Mouse (Mus musculus): ENCODE data around the gene Aadac.
A peak's percentile ranks its signal among the peaks of the same experiment; 100 is the strongest.

The Aadac gene

DNA sequence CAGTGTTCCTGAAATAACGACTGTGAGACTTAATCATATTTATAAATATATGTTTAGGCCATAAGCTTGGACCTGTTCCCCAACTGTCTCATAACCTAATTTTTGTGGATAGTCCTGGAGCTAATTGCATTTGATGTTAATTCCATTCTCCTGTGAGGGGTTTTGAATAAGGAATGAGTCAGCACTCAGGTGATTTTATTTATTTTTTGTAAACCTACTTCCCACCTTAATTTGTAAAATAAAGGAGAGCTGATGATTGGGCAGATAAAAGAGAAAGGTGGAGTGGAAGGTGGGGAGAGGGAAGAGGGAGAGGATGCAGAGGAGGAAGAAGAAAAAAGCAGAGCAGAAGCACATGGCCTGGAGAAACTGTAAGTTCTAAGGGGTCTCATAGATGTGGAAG lies at the start of gene Aadac:
TSS of gene Aadac (plus strand) at position 301 of the 400 bp plus-strand sequence.
- DNase-seq, result no peak

DNA sequence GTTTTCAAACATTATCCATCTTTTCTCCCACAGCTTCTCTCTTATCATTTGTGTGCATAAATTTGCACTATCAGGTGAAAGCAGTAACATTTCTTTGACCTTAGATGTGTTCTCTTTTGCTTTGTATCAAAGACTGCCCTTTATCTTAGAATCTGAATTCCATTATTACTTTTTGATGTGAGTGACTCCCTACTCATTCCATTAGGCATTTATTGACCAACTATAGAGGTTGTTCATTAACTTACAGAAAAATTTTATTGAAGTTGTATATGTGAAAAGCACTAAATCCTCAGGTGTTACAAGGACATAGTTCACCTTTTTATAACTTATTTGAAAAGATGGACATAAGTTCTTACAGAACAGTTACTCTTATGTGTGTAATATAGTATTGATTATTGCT lies 21.9 kb upstream of the Aadac start:
- no peak for DNase-seq

DNA sequence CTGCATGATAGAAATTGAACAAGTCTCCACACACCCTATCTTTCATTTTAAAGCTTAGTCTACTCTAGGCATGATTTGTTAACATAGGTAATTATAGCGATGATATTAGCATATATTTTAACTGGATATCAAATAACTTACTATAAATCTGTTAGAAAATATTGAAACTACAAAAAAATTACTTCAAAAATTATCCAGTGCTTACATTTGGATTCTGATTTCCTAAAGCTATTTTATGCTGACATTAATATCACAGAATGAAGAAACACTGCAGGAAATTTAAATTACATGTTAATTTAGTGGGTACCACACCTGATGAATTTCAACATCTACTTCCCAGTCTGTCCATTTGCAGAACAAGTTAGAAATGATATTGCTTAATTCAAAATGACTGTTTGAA lies 19.1 kb upstream of the Aadac start, which contains the start of gene Aadacl2:
TSS of gene Aadacl2 (plus strand) at position 301 of the 400 bp plus-strand sequence.
- DNase-seq, result no peak

DNA sequence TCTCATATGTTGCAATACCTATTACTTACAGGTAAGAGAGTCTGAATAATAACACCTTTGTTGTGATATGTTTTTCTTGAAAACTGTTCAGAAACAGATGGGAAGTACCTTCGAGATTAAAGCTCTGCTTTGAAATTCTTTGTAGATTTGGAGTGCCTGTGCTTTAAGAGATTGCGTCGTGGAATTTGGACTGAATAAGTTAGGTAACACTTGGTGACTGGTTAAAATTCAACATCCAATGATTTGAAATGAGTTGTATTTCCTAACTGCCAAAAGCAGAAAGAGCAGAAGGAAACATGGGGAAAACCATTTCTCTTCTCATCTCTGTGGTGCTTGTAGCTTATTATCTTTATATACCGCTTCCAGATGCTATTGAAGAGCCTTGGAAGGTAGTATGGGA lies 6.0 kb downstream of the Aadac start:
- DNase-seq, result no peak

DNA sequence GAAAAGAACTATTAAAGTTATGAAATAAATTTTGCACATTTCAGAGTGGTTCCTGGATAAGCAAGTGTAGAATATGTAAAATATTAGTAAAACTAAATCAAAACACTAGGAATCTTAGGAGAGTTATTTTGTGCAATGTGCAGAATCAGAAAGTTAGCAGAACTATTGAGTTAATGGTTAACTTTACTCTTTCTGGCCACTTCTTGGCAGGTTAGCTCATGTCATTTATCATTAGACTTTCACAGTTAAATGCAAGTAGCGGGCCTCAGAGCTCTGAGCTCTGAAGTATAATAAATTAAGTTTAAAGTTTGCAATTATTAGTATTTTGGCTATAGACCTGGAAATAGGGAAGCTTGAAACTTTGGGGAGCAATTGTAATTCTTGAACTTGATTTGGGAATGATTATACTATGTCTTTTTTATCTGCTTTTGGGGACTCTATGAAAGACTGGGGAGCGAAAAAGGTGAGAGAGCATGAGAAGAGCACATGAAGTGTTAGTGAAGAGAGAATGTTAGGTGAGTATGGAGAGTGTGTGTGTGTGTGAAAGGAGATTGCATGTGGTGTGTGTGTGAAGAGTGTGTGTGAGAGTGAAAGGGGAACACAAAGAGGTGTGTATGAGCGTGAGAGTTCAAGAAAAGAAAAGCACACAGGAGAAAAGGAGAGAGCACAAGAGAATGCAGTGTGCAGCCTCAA lies 20.9 kb downstream of the Aadac start:
- no peak for DNase-seq

DNA sequence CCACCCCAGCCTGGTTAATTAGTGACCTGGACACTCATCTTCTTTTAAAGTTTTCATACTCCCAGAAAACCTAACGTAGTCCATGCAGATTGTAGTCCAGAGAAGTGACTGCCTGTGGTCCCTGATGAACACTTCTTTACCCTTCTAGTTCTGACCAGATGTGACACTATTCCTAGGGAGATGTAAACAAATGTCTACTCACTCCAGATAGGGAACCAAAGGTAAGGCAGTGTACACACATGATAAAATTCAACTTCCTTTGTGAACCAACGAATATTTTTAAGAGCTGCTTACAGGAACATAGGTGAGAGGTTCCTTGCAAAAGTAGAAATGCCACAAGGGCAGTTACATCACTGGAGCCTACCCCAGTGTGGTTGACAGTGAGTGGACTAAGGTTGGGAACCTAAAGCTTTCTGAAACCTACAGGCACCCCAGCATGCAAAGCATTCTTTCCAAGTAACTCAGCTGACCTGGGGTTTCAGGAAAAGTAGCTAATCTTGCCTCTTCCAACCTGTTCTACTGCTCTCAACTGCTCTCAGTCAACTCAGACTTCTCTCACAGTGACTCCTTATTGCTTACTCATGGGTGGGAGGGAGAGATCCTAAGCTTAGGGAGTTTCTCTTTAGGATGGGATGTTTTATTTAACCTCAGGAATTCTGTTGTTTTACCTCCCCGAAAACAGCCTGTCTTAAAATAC lies 27.9 kb downstream of the Aadac start:
- no peak for DNase-seq

DNA sequence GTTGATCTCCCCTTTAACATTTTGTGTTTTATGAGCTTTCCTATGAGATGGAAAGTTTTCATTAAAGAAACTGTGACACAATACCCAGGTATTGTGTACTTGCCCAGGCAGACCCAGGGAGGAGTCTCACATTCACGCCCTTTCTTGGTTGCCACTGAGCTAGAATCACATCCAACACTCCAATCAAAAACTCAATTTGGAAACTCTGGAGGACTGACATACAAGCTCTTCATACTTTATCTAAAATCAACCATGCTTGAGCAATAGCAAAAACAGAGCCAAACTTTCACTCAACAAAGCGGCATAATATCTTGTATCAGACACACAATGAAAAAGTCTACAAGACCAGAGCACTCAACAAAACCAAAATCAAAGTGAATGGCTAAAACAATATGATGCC lies 28.4 kb downstream of the Aadac start:
- no peak for DNase-seq

DNA sequence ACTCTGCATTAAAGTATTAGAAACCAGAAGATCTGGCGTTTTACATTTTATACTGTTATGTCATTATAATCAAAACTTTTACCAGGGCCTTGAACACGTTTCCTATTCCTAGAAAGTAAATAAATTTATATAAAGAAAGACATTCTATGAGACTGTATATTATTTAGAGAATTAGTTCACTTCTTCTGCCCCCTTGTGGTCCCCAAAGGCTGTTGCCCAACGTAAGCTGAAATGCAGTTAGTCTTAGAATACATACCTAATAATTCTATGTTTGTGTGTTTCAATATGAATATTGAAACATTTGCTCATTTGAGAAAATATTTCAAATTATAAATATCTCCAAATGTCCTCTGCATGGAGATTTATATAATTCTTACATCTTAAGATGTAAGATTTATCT lies 30.9 kb downstream of the Aadac start:
- no peak for DNase-seq

DNA sequence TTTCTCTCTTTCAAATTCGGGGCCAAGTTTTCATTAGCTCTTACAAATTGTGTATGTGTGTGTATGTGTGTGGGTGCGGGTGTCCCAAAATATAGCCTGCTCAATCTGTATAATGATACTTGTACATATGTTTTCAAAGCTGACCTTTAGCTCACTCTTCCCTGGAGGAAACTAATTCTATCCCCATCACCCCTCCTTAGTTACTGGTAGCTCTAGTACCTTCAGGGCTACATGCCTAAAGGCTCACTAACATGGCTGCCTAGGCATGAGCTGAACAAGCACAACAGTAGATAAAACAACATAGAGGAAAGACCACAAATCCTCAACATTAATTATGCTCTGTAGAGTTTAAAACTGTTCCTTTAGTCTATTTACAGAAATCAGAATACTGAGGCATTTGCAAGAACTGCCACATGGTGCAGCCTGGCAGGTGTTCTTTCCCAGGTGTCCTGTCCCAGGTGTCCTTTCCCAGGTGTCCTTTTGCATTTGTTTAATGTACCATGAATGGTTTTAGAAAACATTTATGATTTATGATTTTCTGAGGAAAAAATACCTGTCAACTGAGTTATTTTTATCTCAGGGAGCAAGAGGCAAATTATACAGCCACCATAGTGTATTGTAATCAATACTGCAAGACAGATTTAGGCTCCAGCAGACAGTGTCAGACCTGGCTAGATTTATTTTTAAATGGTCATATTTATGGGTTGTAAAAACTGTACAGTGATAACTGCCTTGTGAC lies 31.7 kb downstream of the Aadac start:
- peak; percentile 15 for DNase-seq

DNA sequence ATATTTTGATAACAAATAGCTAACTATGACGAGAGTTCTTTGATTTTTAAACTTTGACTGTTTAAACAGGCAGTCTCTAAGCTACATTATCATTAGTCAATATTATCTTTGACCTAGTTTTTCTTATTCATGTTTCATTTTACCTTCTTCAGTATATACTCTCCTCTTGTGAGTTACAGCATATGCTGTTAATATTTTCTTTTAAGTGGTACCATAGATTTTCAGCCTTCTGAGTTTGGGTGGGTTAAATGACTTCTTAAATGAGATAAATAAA lies 32.2 kb downstream of the Aadac start:
- no peak for DNase-seq

DNA sequence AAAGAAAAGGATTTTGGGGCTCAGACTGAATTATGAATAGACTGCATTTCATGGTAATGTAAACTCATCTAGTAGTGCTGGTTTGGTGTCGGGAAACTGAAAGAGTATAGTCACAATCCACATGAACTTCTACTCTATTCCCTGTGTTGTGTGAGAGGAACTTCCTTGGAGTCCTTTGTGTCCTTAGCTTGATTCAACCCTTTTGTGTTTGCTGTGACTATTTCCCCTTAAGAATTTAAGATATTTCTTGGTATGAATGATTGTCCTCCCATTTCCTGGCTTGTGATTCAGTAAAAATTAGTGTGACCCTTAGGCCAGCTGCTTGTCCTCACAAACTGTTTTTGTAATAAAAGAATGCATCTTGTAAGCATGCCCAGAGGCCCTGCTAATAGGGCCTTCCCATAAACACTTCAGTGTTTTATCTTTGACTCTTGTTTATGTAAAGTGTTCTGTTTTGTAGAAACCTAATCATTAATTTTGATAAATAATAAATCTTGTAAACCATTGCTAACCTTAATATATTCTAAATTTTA lies 53.4 kb downstream of the Aadac start:
- no peak for DNase-seq

DNA sequence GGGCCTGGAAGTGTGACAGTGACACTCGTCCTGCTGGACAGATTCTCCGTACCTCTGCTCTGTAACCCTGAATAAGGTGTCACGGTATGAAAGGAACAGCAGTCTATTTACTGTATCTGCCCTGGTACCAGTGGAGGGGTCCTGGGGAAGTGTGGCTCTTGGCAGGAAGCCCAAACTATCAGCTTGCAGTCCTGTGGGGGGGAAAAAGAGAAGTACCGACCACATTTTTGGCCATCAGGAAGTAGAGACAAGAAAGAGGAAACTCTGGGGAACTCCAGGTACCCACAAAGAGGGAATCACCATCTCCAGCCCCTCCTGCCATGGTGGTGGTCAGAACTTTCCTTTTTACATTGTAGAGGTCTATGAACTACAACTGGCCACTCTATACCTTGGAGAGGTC lies 55.1 kb downstream of the Aadac start:
- no peak for DNase-seq

DNA sequence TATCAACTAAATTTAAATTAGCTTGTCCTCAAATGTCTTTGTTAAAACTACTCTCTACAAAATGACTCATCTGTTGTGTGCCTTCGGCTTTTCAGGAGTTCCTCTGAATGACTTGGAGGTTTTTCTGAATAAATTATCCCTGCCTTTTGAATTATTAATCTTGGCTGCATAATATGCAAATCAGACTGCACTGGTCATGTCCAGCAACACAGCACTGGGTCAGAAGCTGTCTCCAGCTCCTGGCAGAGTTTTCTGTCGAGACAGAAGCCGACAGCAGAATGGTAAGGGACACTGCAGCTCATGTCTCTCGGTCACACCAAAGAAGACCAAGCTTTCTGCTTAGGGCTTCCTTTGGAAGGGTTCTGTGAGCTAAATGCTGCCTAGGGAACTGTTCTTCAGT lies 56.1 kb downstream of the Aadac start, which contains the start of gene Sucnr1:
TSS of gene Sucnr1 (plus strand) at position 222 of the 400 bp plus-strand sequence.
- no peak for DNase-seq

DNA sequence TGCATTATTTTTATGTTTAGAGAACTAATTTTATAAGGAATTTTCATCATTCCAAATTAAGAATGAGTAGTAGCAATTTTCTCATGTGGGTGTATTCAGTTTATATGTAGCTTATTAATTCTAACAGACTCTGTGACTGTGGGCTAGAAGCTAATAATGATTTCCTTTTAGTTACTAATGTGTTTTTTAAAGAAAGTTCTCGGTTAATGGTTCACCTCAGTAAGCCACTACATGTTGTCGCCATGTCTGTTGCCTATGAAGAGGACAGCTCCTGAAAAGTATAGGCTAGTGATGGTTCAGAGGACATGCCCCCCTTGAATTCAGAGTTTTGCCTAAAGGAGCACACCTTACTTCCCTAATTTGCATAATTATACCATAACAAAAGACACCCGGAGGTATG lies 57.2 kb downstream of the Aadac start:
- DNase-seq, result no peak

DNA sequence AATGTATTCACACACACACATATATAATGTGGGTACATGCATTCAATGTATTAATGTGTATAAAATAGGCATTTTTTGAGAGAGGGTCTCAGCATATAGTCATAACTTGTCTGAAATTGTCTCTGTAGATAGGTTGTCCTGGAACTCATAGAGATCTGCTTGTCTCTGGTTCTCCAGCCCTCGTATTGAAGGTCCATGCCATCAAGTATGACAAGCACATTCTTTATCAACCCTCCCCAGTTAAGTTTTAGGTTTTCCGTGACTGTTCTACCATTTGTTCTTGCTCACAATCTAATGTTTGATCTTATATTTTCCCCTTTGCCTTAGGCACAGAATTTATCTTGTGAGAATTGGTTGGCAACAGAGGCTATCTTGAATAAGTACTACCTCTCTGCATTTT lies 60.2 kb downstream of the Aadac start:
- DNase-seq, result no peak

Data from cerebellum, adult 8-10 months (tissue).